Mouse (Mus musculus): ENCODE results near the gene Aoc2. TPM values are rescaled to one million over a fixed set of nuclear protein-coding genes. Genes with fewer than 3 reads are reported as not detected.
"Not testable (repeated sequence)": the region's sequence is repeated elsewhere in the genome, so short reads cannot be mapped to it uniquely, and the experiment has no call there.

Gene Aoc2
- polyA plus RNA-seq, 1 experiment from 2014 or later, result 2.0 TPM

- Histone ChIP-seq H3K9ac (no peak overlapping the region), H3K27ac (replicated peaks) (no peak overlapping the region), H3K4me2 (no peak overlapping the region), H3K9me3 (no peaks in the 10 kb centered on the region), H3K27me3 (no peaks in the 10 kb centered on the region), H3K36me3 (peaks cover 76% of the 10 kb centered on the region), H3K4me1 (replicated peaks) (no peaks in the 10 kb centered on the region), H3K4me3 (no peak overlapping the region)
- peak; percentile 61 for ATAC-seq (ENCODE audit: low read depth)
- 15% methylated on average over 4 of the region's 4 CpGs for WGBS
Observed at GRCm38 (mm10) chr11:101323609-101324008, 1.3 kb upstream of the Aoc2 start.

- whole genome bisulfite sequencing, result 93% methylated on average over 11 of the region's 11 CpGs
- peaks cover 60% of the 10 kb centered on the region for H3K36me3 ChIP-seq
- H3K9ac ChIP-seq; H3K4me1 ChIP-seq (replicated peaks); H3K27ac ChIP-seq (replicated peaks); H3K9me3 ChIP-seq; H3K4me2 ChIP-seq; H3K4me3 ChIP-seq; ATAC-seq (ENCODE audit: low read depth); H3K27me3 ChIP-seq: not testable (repeated sequence)
Observed at GRCm38 (mm10) chr11:101325201-101325600, 338 bp downstream of the Aoc2 start.

DNA sequence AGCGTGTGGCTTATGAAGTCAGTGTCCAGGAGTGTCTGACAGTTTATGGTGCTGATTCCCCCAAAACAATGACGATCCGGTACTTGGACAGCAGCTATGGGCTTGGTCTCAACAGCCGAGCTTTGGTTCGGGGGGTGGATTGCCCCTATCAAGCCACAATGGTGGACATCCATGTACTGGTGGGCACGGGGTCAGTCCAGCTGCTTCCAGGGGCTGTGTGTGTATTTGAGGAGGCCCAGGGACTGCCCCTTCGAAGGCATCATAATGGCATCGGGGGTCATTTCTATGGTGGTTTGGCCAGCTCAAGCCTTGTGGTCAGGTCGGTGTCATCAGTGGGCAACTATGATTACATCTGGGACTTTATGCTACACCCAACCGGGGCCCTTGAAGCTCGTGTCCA, 1.3 kb downstream of the Aoc2 start:
- H3K9ac ChIP-seq, result no peak overlapping the region
- H3K4me1 ChIP-seq (replicated peaks), result no peaks in the 10 kb centered on the region; the same call in 1 of the 2 replicates
- H3K9me3 ChIP-seq, result no peaks in the 10 kb centered on the region
- ATAC-seq (ENCODE audit: low read depth), result no peak
- no peak overlapping the region for H3K27ac ChIP-seq (replicated peaks)
- H3K36me3 ChIP-seq, result peaks cover 51% of the 10 kb centered on the region
- no peaks in the 10 kb centered on the region for H3K27me3 ChIP-seq
- H3K4me2 ChIP-seq, result no peak overlapping the region
- WGBS, result 85% methylated on average over 11 of the region's 11 CpGs
- no peak overlapping the region for H3K4me3 ChIP-seq

DNA sequence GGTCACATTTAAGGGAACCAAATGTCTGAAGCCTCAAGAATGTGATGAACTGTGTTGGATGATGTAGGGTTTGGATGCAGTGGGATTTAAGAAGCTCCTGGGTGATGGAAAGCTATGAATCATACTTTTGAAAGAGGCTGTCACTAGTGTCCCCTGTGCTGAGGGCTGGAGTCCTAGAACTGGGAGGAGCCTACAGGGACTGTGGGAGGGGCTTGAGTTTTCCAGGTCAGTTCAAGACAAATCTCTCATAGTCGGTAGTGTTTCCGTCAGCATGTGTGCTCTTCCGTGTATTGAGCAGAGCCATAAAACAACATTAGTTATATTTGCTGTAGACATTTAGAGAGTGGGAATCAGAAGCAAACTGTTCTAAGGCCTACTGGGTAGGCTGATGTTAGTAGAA, 2.4 kb downstream of the Aoc2 start:
- Histone ChIP-seq H3K4me2 (no peak overlapping the region), H3K27me3 (no peaks in the 10 kb centered on the region), H3K9ac (no peak overlapping the region), H3K4me1 (replicated peaks) (no peaks in the 10 kb centered on the region; the same call in 1 of the 2 replicates), H3K9me3 (no peaks in the 10 kb centered on the region), H3K27ac (replicated peaks) (no peak overlapping the region), H3K4me3 (no peak overlapping the region), H3K36me3 (peaks cover 39% of the 10 kb centered on the region)
- WGBS, result 56% methylated on average over 3 of the region's 3 CpGs
- ATAC-seq (ENCODE audit: low read depth), result no peak

GRCm38 (mm10) chr11:101328941-101329635, 4.2 kb downstream of the Aoc2 start:
- Histone ChIP-seq H3K4me3 (no peak overlapping the region), H3K27ac (replicated peaks) (no peak overlapping the region), H3K4me1 (replicated peaks) (no peaks in the 10 kb centered on the region; the same call in 1 of the 2 replicates), H3K27me3 (no peaks in the 10 kb centered on the region), H3K9ac (no peak overlapping the region; the same call in 1 of the 2 replicates), H3K36me3 (peaks cover 22% of the 10 kb centered on the region), H3K9me3 (no peaks in the 10 kb centered on the region), H3K4me2 (no peak overlapping the region)
- 86% methylated on average over 6 of the region's 6 CpGs for WGBS
- no peak for ATAC-seq (ENCODE audit: low read depth)

- H3K36me3 ChIP-seq, result peaks cover 9% of the 10 kb centered on the region
- ATAC-seq (ENCODE audit: low read depth), result no peak
- H3K4me3 ChIP-seq, result no peak within 1 kb of the TSS
- H3K4me2 ChIP-seq, result no peak within 1 kb of the TSS
- 78% methylated on average over 7 of the region's 7 CpGs for WGBS
- H3K9ac ChIP-seq, result no peak within 1 kb of the TSS
- H3K4me1 ChIP-seq (replicated peaks), result peaks cover 3% of the 10 kb centered on the region
- no peak within 1 kb of the TSS for H3K27ac ChIP-seq (replicated peaks)
- H3K27me3 ChIP-seq, result no peaks in the 10 kb centered on the region
- no peaks in the 10 kb centered on the region for H3K9me3 ChIP-seq
Observed at GRCm38 (mm10) chr11:101330371-101330924, 5.6 kb downstream of the Aoc2 start, which contains the start of gene Aoc3. Gene Aoc3, plus strand, starts transcription at chr11:101330605.

- H3K27ac ChIP-seq (replicated peaks); H3K36me3 ChIP-seq; H3K4me3 ChIP-seq; H3K27me3 ChIP-seq; H3K4me2 ChIP-seq; H3K4me1 ChIP-seq (replicated peaks); H3K9ac ChIP-seq; ATAC-seq (ENCODE audit: low read depth); H3K9me3 ChIP-seq: not testable (repeated sequence)
- WGBS, result 87% methylated on average over 6 of the region's 6 CpGs
Observed at GRCm38 (mm10) chr11:101330961-101331360, 6.1 kb downstream of the Aoc2 start.

- H3K27ac ChIP-seq (replicated peaks), result no peak overlapping the region
- H3K36me3 ChIP-seq, result no peaks in the 10 kb centered on the region
- H3K4me1 ChIP-seq (replicated peaks), result peaks cover 9% of the 10 kb centered on the region
- no peak overlapping the region for H3K4me2 ChIP-seq
- 80% methylated on average over 3 of the region's 3 CpGs for WGBS
- no peaks in the 10 kb centered on the region for H3K27me3 ChIP-seq
- no peak overlapping the region for H3K4me3 ChIP-seq
- no peak overlapping the region for H3K9ac ChIP-seq
- H3K9me3 ChIP-seq, result no peaks in the 10 kb centered on the region
- ATAC-seq (ENCODE audit: low read depth), result no peak
Observed at GRCm38 (mm10) chr11:101332537-101332936, 7.7 kb downstream of the Aoc2 start.

DNA sequence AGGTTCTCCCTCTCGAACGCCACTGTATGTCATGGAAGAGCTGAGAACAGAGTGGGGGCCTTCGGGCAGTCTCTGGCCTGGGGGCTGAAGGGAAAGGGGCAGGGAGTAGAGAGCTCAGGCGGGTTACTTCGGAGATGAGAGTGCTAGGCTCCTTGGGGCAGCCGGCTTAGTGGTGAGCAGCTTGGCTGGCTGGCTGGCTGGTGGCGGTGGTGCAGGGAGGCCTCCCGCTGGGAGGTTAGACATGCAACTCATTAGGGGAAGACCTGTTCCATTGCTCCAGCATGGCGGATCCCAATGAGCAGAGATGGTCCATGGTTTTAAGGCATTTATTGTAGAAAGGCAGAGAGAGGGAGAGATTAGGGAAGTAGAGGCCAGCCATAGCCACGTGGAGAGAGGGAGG, 9.2 kb downstream of the Aoc2 start:
- ATAC-seq (ENCODE audit: low read depth), result no peak
- WGBS, result 32% methylated on average over 10 of the region's 10 CpGs

DNA sequence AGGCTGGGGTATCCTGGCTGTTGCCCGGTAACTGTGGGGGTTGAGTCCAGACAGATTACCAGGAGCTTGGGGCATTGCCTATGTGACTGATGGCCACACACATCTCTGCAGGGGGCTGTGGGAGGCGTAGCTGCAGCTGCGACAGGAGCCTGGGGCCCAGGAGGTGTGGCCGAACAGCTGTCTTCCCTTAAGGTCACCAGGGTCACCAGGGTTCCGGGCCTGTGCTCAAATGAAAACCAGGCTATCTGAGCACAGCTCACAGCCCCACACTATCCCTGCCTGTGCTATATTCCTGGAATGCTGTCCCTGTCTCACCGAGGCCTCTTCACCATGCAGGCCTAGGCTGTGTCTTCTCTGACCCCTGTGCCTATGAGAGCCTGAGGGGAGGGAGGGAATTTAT, 9.7 kb downstream of the Aoc2 start:
- Histone ChIP-seq H3K9me3 (no peaks in the 10 kb centered on the region), H3K36me3 (no peaks in the 10 kb centered on the region), H3K9ac (no peak overlapping the region), H3K4me2 (no peak overlapping the region), H3K27me3 (no peaks in the 10 kb centered on the region), H3K27ac (replicated peaks) (no peak overlapping the region), H3K4me1 (replicated peaks) (peaks cover 24% of the 10 kb centered on the region), H3K4me3 (no peak overlapping the region)
- WGBS, result 3% methylated on average over 6 of the region's 6 CpGs
- ATAC-seq (ENCODE audit: low read depth), result no peak

More for the DNA sequence above, 9.2 kb downstream of the Aoc2 start:
- H3K27ac ChIP-seq (replicated peaks), result no peak overlapping the region
- H3K9ac ChIP-seq, result no peak overlapping the region
- no peaks in the 10 kb centered on the region for H3K27me3 ChIP-seq
- no peaks in the 10 kb centered on the region for H3K36me3 ChIP-seq
- H3K4me1 ChIP-seq (replicated peaks), result peaks cover 24% of the 10 kb centered on the region
- no peaks in the 10 kb centered on the region for H3K9me3 ChIP-seq
- no peak overlapping the region for H3K4me2 ChIP-seq
- H3K4me3 ChIP-seq, result no peak overlapping the region

GRCm38 (mm10) chr11:101335685-101336084, 10.8 kb downstream of the Aoc2 start:
- 85% methylated on average over 9 of the region's 9 CpGs for WGBS
- H3K27ac ChIP-seq (replicated peaks), result no peak overlapping the region
- ATAC-seq (ENCODE audit: low read depth), result no peak

GRCm38 (mm10) chr11:101338123-101338760, 13.4 kb downstream of the Aoc2 start:
- Histone ChIP-seq H3K9me3 (no peaks in the 10 kb centered on the region), H3K4me1 (replicated peaks) (peaks cover 24% of the 10 kb centered on the region), H3K36me3 (no peaks in the 10 kb centered on the region), H3K4me3 (peak overlapping the region; percentile 39), H3K9ac (peak overlapping the region; percentile 64), H3K4me2 (peak overlapping the region; percentile 63), H3K27me3 (no peaks in the 10 kb centered on the region), H3K27ac (replicated peaks) (peak overlapping the region; percentile 70)
- 0% methylated on average over 9 of the region's 9 CpGs for WGBS
- ATAC-seq (ENCODE audit: low read depth), result peak; percentile 94

More at GRCm38 (mm10) chr11:101335685-101336084, 10.8 kb downstream of the Aoc2 start:
- H3K4me1 ChIP-seq (replicated peaks), result peaks cover 24% of the 10 kb centered on the region
- no peak overlapping the region for H3K9ac ChIP-seq
- no peak overlapping the region for H3K4me3 ChIP-seq
- no peaks in the 10 kb centered on the region for H3K9me3 ChIP-seq
- no peaks in the 10 kb centered on the region for H3K27me3 ChIP-seq
- H3K36me3 ChIP-seq, result no peaks in the 10 kb centered on the region
- no peak overlapping the region for H3K4me2 ChIP-seq

All from neural tube, embryonic 13.5 days (tissue).